Mouse (Mus musculus) limb, embryonic 12.5 days (tissue): Measurements from ENCODE around the gene Osbpl2. TPM values are rescaled to one million over a fixed set of nuclear protein-coding genes. Genes with fewer than 3 reads are reported as not detected.
A peak's percentile ranks its signal among the peaks of the same experiment; 100 is the strongest.
"Not testable (repeated sequence)": the region's sequence is repeated elsewhere in the genome, so short reads cannot be mapped to it uniquely, and the experiment has no call there.

ENCODE experiments used
- ATAC-seq: fragments of 200-750 bp; cut with Nextera tagmentation; 2 replicates; pipeline ENCODE4 v1.8.0; 2017; ENCODE audit warnings: low read depth, moderate TSS enrichment; ENCODE audit not compliant: insufficient number of reproducible peaks, insufficient read depth, low FRiP score, low TSS enrichment
- H3K27ac ChIP-seq: fragments of 300-500 bp; sonication (generic); 2 replicates; pipeline ENCODE4 v1.5.1; 2016; ENCODE audit warnings: mild to moderate bottlenecking, moderate library complexity
- H3K27me3 ChIP-seq: fragments of 300-500 bp; sonication (generic); 2 replicates; pipeline ENCODE4 v1.6.1; 2016; ENCODE audit warnings: mild to moderate bottlenecking, moderate library complexity
- H3K36me3 ChIP-seq: fragments of 300-500 bp; sonication (generic); 2 replicates; pipeline ENCODE4 v1.6.1; 2016; ENCODE audit warnings: mild to moderate bottlenecking, moderate library complexity
- H3K4me1 ChIP-seq: fragments of 300-500 bp; sonication (generic); replicated peaks from 2 replicates; pipeline ENCODE4 v1.6.1; 2016
- H3K4me2 ChIP-seq: fragments of 300-500 bp; sonication (generic); 2 replicates; pipeline ENCODE4 v1.6.1; 2016; ENCODE audit warnings: mild to moderate bottlenecking, moderate library complexity
- H3K4me3 ChIP-seq: fragments of 300-500 bp; sonication (generic); replicated peaks from 2 replicates; pipeline ENCODE4 v1.5.1; 2016; ENCODE audit warnings: mild to moderate bottlenecking
- H3K9ac ChIP-seq: fragments of 300-500 bp; sonication (generic); replicated peaks from 2 replicates; pipeline ENCODE4 v1.6.1; 2016; ENCODE audit warnings: mild to moderate bottlenecking, moderate library complexity
- H3K9me3 ChIP-seq: fragments of 300-500 bp; sonication (generic); 2 replicates; pipeline ENCODE4 v1.6.1; 2016; ENCODE audit warnings: mild to moderate bottlenecking, moderate library complexity
- WGBS: fragments of 180-500 bp; shearing (Covaris S2); methylation state at CpG from one replicate; pipeline ENCODE4 v1.1.7; 2016; 5-methylcytosine and 5-hydroxymethylcytosine counted together
- polyA plus RNA-seq: library from polyadenylated mRNA; unstranded; fragments of >200 nt; fragmentation: Nextera tagmentation; extraction: Ambion mirVana; gene quantifications from 2 replicates; pipeline ENCODE4 v1.2.1, GENCODE M21; 2016

Osbpl2 gene
- polyA plus RNA-seq, 1 experiment from 2014 or later, result 33.0 TPM

DNA sequence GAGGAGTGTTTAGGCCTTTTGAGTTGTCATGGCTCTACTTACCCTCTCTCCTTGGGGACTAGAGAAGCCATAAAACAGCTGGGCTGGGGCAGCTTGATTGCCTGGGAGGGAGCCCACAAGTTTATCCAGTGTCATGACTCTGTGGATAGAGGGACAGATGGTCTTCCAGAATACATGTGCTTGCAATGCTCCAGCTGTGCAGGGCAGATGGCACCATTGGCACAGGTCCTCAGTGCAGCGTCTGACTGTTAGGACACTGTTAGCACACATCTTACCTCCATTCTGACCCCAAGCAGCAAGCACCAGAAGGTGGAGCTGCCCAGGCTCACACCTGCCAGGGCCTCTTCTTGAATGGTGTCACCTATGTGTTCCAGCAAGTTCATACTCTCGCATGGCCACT is 46.7 kb downstream of the Osbpl2 start:
- Histone ChIP-seq H3K36me3 (peaks cover 22% of the 10 kb centered on the region), H3K9me3 (no peaks in the 10 kb centered on the region), H3K9ac (no peak overlapping the region), H3K4me1 (peaks cover 3% of the 10 kb centered on the region; the same call in 1 of the 2 replicates), H3K4me3 (no peak overlapping the region), H3K27me3 (no peaks in the 10 kb centered on the region), H3K27ac (no peak overlapping the region), H3K4me2 (no peak overlapping the region)
- 77% methylated on average over 2 of the region's 2 CpGs for WGBS
- no peak for ATAC-seq

- Histone ChIP-seq H3K27me3 (no peaks in the 10 kb centered on the region), H3K4me2 (no peak overlapping the region), H3K9me3 (no peaks in the 10 kb centered on the region), H3K36me3 (peaks cover 13% of the 10 kb centered on the region; the same call in 1 of the 2 replicates), H3K4me1 (peaks cover 4% of the 10 kb centered on the region; the same call in 1 of the 2 replicates), H3K27ac (no peak overlapping the region), H3K9ac (no peak overlapping the region), H3K4me3 (no peak overlapping the region)
- ATAC-seq, result no peak
- WGBS, result 79% methylated on average over 2 of the region's 2 CpGs
These were observed 47.8 kb downstream of the Osbpl2 start for GRCm38 (mm10) chr2:180166869-180167268.

GRCm38 (mm10) chr2:180170151-180170805 is 51.2 kb downstream of the Osbpl2 start:
- Histone ChIP-seq H3K36me3 (peaks cover 25% of the 10 kb centered on the region), H3K4me2 (peak overlapping the region; percentile 99), H3K9me3 (no peaks in the 10 kb centered on the region), H3K27ac (no peak overlapping the region), H3K4me3 (peak overlapping the region; percentile 98; the same call in 1 of the 2 replicates), H3K27me3 (no peaks in the 10 kb centered on the region), H3K4me1 (peaks cover 19% of the 10 kb centered on the region), H3K9ac (0 out of 2 replicates have a peak overlapping the region, but pooled peaks have one; percentile 50)
- WGBS, result 79% methylated on average over 11 of the region's 11 CpGs
- ATAC-seq, result no peak

GRCm38 (mm10) chr2:180170806-180171521 is 51.9 kb downstream of the Osbpl2 start, which contains the start of gene Adrm1:
Gene Adrm1, plus strand, starts transcription at chr2:180171485.
- Histone ChIP-seq H3K27me3 (no peaks in the 10 kb centered on the region), H3K27ac (peak within 1 kb of the TSS; percentile 89)
- WGBS, result 4% methylated on average over 41 of the region's 41 CpGs

DNA sequence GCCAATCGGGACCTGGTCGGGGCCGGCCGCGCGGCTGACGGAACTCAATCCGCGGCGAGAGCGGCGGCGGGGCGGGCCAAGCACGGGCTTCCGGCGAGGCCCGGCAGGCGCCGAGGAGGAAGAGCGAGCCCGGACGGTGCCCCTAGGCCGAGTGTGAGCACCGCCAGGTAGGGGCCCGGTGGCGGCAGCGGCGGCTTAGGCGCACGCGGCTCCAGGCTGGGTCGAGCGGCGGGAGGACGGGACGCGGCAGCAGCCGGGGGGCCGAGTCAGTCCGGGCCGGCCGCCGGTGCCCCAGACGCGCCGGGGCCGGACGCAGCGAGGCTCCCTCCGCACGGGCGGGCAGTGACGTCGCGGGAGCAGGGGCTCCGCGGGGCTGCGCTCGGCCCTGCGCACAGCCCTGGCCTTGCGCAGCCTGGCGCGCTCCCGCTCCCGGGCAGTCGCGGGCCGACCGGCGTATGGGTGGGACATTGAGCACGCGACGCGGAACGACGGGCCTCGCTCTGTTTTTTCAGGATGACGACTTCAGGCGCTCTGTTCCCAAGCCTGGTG is 52.5 kb downstream of the Osbpl2 start:
- Histone ChIP-seq H3K27ac (peak overlapping the region; percentile 89), H3K4me1 (peaks cover 19% of the 10 kb centered on the region), H3K36me3 (peaks cover 38% of the 10 kb centered on the region), H3K4me2 (peak overlapping the region; percentile 99), H3K27me3 (no peaks in the 10 kb centered on the region), H3K9me3 (no peaks in the 10 kb centered on the region), H3K4me3 (peak overlapping the region; percentile 98), H3K9ac (peak overlapping the region; percentile 94)
- peak; percentile 63 for ATAC-seq
- WGBS, result under 1% methylated on average over 80 of the region's 80 CpGs

More at GRCm38 (mm10) chr2:180170806-180171521, 51.9 kb downstream of the Osbpl2 start, which contains the start of gene Adrm1:
- Histone ChIP-seq H3K9ac (peak within 1 kb of the TSS; percentile 94), H3K4me1 (peaks cover 19% of the 10 kb centered on the region), H3K36me3 (peaks cover 31% of the 10 kb centered on the region), H3K9me3 (no peaks in the 10 kb centered on the region), H3K4me2 (peak within 1 kb of the TSS; percentile 99), H3K4me3 (peak within 1 kb of the TSS; percentile 98)
- peak; percentile 99 for ATAC-seq

GRCm38 (mm10) chr2:180172152-180172551 is 53.0 kb downstream of the Osbpl2 start:
- peak overlapping the region; percentile 98 for H3K4me3 ChIP-seq
- H3K9me3 ChIP-seq, result no peaks in the 10 kb centered on the region
- H3K4me1 ChIP-seq, result peaks cover 19% of the 10 kb centered on the region
- peak overlapping the region; percentile 94 for H3K9ac ChIP-seq
- no peak for ATAC-seq
- 0 out of 2 replicates have a peak overlapping the region, but pooled peaks have one; percentile 31 for H3K27ac ChIP-seq
- H3K27me3 ChIP-seq, result no peaks in the 10 kb centered on the region
- peaks cover 43% of the 10 kb centered on the region for H3K36me3 ChIP-seq
- WGBS, result 8% methylated on average over 8 of the region's 9 CpGs
- H3K4me2 ChIP-seq, result peak overlapping the region; percentile 99

DNA sequence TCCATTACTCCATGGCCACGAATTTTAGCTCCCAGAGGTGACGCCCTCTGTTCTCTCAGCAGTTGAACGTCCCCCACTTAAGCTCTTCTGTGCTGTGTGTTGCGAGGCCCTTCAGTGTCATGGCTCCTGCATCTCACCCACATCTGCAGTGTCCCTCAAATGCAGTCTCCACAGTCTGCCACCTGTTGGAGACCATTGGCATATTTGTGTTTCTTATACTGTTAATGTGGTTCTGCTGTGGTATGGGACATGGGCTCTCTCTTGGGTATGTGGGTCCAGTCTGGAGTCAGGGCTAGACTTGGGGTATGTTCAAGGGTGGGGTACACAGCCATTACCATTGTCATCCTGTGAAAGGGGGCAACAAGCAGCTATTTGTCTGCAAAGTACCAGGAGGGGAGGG is 54.1 kb downstream of the Osbpl2 start:
- H3K36me3 ChIP-seq, result peaks cover 53% of the 10 kb centered on the region
- peak overlapping the region; percentile 98 for H3K4me3 ChIP-seq
- H3K9me3 ChIP-seq, result no peaks in the 10 kb centered on the region
- peak overlapping the region; percentile 99 for H3K4me2 ChIP-seq
- no peak overlapping the region for H3K27ac ChIP-seq
- WGBS, result 78% methylated on average over 4 of the region's 4 CpGs
- peaks cover 19% of the 10 kb centered on the region for H3K4me1 ChIP-seq
- no peak for ATAC-seq
- H3K27me3 ChIP-seq, result no peaks in the 10 kb centered on the region
- peak overlapping the region; percentile 94; the same call in 1 of the 2 replicates for H3K9ac ChIP-seq

GRCm38 (mm10) chr2:180173711-180174110 is 54.6 kb downstream of the Osbpl2 start:
- Histone ChIP-seq H3K4me3 (peak overlapping the region; percentile 9; the same call in 1 of the 2 replicates), H3K4me1 (peaks cover 19% of the 10 kb centered on the region), H3K36me3 (peaks cover 59% of the 10 kb centered on the region), H3K9ac (0 out of 2 replicates have a peak overlapping the region, but pooled peaks have one; percentile 94)
- not testable (repeated sequence) for H3K4me2 ChIP-seq, H3K9me3 ChIP-seq, H3K27me3 ChIP-seq, H3K27ac ChIP-seq, ATAC-seq
- WGBS, result 95% methylated on average over 8 of the region's 8 CpGs

DNA sequence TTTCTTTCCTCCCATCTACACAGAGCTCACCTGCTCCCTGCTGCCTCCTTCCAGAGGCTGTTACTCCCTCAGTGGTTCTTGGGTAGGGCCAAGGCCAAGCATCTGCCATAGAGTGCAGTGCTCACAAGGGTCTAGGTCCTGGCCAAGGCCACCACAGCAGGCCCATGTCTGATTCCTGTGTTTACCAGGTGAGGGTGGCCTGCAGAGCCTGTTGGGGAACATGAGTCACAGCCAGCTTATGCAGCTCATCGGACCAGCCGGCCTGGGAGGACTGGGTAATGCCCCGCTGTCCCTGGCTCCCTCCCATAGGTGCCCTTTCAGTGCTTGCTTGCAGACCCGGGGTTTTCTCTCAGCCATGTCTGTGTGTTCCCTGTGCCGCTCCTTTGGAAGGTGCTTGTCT is 55.0 kb downstream of the Osbpl2 start:
- Histone ChIP-seq H3K27me3 (no peaks in the 10 kb centered on the region), H3K36me3 (peaks cover 63% of the 10 kb centered on the region), H3K27ac (no peak overlapping the region), H3K4me3 (no peak overlapping the region), H3K4me1 (peaks cover 19% of the 10 kb centered on the region), H3K9ac (no peak overlapping the region), H3K4me2 (no peak overlapping the region), H3K9me3 (no peaks in the 10 kb centered on the region)
- WGBS, result 87% methylated on average over 5 of the region's 5 CpGs
- no peak for ATAC-seq

DNA sequence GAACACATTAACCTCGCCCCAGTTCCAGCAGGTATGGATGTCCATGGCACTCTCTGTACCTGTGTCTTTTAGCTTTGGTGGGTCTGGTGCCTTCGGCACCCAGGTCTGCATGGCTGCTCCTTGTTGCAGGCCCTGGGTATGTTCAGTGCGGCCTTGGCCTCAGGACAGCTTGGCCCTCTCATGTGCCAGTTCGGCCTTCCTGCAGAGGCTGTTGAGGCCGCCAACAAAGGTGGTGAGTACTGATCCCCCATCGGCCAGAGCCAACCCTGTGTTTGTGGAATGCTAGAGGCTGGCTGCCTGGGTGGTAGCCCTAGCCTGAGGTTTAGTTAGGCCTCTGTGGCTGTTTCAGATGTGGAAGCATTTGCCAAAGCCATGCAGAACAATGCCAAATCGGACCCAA is 56.6 kb downstream of the Osbpl2 start:
- WGBS, result 92% methylated on average over 7 of the region's 7 CpGs
- Histone ChIP-seq H3K4me2 (no peak overlapping the region), H3K9me3 (no peaks in the 10 kb centered on the region), H3K27me3 (no peaks in the 10 kb centered on the region), H3K9ac (no peak overlapping the region), H3K4me3 (no peak overlapping the region), H3K4me1 (peaks cover 18% of the 10 kb centered on the region), H3K27ac (no peak overlapping the region), H3K36me3 (peaks cover 72% of the 10 kb centered on the region)
- no peak for ATAC-seq

DNA sequence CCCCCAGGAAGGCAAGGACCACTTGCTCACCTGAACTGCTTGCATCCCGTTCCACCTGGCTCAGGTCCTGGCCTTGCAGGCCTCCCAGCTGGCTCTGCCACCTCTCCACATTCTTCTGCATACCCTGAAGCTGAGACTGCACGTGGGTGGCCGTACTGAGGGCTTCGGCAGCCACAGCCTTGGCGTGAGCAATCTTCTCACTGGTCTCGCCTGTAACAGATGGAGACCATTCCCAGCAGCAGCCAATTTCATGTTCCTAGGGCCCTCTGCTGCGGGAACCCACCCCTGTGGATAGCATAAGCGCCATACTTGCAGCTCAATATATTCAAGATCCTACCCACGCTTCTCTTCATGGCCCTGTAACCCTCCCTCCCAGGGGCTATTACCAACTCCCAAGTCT is 62.4 kb downstream of the Osbpl2 start:
- Histone ChIP-seq H3K27me3 (no peaks in the 10 kb centered on the region), H3K4me1 (no peaks in the 10 kb centered on the region), H3K27ac (no peak overlapping the region), H3K4me2 (no peak overlapping the region), H3K9ac (no peak overlapping the region), H3K36me3 (peaks cover 57% of the 10 kb centered on the region), H3K9me3 (no peaks in the 10 kb centered on the region), H3K4me3 (no peak overlapping the region)
- WGBS, result 86% methylated on average over 9 of the region's 9 CpGs
- no peak for ATAC-seq
